Mouse (Mus musculus): ENCODE data around the gene Kcnh7. TPM values are rescaled to one million over a fixed set of nuclear protein-coding genes. Genes with fewer than 3 reads are reported as not detected.

The Kcnh7 gene
- total RNA-seq, 2 experiments from 2014 or later, result 0.05 to 0.23 TPM

DNA sequence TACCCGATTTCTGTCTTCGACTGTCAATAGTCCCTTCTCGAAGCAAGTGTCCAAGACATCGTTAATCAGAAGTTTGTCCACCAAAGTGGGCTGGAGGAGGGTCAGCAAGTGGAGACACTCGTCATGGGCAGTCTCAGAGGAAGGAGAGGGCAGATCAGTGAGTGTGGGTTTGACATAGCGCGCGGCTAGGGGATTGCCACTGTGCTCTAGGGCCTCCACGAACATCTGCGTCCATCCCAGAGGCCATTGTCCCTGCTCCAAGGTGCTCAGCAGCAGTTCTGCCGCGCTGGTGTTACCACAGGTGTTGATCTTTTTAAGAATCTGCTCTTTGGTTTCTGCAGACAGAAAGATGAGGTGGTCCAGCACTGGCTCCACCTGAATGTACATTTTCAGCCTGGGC lies 538.6 kb downstream of the Kcnh7 start:
- DNase-seq, result peak; percentile 9 to 55

DNA sequence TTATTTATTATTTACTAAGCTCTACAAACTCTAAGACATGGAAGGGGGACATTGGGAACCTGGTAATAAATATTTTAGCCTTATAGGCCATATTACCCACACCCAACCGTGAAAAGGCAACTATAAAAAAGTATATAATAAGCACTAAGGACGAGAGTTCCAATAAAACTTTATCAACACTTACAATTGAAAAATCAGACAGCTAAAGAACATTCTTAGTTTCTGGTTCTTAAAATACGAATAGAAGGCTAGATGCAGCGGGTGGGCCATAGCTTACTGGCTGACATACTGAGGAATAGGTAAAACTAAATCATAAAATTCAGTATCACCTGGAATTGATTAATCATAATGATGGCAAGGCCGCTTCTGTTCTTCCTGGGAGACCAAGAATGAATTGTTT lies 539.2 kb downstream of the Kcnh7 start:
- DNase-seq, result no peak
